Mouse (Mus musculus) retina, postnatal 7 days (tissue): ENCODE measurements at regions not wholly inside any gene's neighbourhood (a gene's known extent, or its start where the extent isn't known, plus 50 kb on each side); places are given as distances from the start of the nearest gene placed in this dataset.
"Not testable (repeated sequence)": the region's sequence is repeated elsewhere in the genome, so short reads cannot be mapped to it uniquely, and the experiment has no call there.

Experiments used
- DNase-seq: peaks from one replicate; pipeline ENCODE4 v3.0.0-alpha.2; 2012; ENCODE audit warnings: low read depth, low spot score

DNA sequence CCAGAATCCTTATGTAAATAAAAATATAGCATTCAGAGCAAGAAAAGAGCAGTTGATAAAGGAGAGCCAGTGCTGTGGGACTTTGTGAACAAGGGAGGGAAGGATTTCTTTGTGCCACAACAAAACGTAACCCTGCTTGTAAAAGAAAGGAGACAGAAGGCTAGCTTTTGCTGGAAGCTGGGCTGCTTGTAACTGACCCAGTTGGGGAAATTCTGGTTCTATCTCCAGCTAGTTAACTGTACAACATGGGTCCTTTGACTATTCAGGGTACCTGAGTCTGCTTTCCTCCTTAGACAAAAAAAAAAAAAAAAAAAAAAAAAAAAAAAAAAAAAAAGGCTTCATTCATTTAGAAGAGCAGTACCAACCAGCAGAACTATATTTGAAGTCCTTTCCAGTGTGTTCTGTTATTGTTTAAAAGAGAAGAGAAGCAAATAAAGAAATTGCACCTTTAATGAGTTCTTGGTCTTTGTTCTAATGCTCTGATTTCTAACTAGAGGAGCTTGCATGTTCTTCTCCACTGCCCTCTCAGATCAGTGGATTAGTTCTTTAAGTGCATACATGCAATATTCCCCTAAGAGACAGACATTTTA, 345.8 kb upstream of the Pou3f2 start:
- no peak for DNase-seq

DNA sequence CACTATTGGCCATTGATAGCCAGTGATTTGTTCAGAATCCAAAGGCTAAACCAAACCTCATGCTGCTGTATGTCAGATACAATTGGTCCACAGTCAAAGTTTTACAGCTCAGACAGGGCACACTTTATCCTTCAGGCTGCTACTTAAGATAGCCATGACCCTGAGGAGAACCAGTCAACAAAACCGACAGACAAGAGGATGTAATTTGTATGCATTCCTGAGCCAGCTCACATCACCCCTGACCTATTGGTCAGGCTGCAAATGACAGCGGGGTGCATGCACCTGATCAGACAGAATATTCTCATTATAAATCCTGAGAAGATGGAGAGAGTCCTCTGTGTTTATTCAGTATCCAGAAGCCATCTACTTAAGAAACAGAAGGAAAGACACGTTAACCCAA, 315.5 kb upstream of the Pou3f2 start:
- DNase-seq = no peak

DNA sequence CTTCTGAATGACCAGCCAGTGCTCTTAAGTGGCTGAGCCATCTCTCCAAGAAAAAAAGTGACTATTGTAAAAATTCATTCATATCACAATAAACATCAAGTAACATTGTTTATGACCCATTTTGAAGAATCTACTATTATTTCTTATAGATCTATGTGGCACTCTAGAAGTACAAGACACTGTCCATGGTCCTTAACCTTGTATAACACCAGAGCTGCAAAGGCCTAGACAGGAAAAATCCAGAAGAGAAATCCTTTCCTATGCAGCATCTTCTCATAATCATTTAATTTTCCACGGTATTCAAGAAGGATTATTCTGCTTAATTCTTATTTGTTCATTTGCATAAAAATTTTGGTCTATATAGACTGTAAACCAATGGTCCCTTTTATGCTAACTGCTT, 304.7 kb upstream of the Pou3f2 start:
- no peak for DNase-seq

DNA sequence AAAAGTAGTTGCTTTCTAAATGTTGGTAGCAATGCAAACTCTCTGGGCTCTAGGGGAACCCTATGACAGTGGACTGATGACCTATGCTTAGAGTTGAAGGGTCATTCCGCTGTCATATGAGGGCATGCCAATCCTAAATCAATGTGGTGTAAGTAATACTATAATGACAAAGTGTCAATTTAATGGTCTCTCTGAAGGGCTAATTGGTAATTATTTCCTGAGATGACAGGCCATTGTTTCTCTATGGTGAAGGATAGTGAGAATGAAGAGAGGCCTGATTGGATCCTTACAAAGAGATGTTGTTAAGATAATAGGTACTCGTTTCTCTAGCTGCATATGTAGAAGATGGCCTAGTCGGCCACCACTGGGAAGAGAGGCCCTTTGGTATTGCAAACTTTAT, 299.7 kb upstream of the Pou3f2 start:
- DNase-seq = no peak

DNA sequence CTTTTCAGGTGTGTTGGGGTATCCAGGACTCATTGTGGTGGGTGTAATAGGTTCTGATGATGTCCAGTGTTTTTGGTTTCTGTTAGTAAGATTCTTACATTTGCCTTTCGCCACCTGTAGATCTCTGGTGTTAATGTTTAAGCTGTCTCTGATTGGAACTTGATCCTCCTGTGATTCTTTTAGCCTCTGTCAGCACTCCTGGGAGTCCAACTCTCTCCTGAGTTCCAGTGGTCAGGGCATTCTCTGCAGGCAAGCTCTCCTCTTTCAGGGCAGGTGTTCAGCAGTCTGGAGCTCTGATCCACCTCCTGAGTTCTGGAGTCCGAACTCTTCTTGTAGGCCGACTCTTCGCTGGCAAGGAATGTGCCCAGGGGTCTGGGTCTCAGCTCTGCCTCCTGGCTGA, 274.9 kb upstream of the Pou3f2 start:
- DNase-seq = not testable (repeated sequence)
